Mouse (Mus musculus) liver, embryonic 14.5 days (tissue): ENCODE data around the gene Tcfl5. TPM values are rescaled to one million over a fixed set of nuclear protein-coding genes. Genes with fewer than 3 reads are reported as not detected.

Experiments used
- ATAC-seq: fragments of 200-750 bp; cut with Nextera tagmentation; 2 replicates; pipeline ENCODE4 v1.8.0; 2017; ENCODE audit warnings: moderate number of reproducible peaks, mild to moderate bottlenecking, moderate library complexity; ENCODE audit not compliant: insufficient read depth
- DNase-seq, 3 experiments: peaks; one replicate each; pipeline ENCODE4 v3.0.0-alpha.2; 2012 to 2013; ENCODE audit warnings: low read depth in 3 of 3, low spot score in 3 of 3
- H3K27ac ChIP-seq: fragments of 300-500 bp; sonication (generic); 2 replicates; pipeline ENCODE4 v1.5.1; 2014; ENCODE audit warnings: moderate library complexity, mild to moderate bottlenecking, control low read depth, inconsistent platforms
- H3K27me3 ChIP-seq: fragments of 300-500 bp; sonication (generic); 2 replicates; pipeline ENCODE4 v1.6.1; 2014; ENCODE audit warnings: mild to moderate bottlenecking, low read length, moderate library complexity; ENCODE audit not compliant: control insufficient read depth, insufficient read depth
- H3K36me3 ChIP-seq: fragments of 300-500 bp; sonication (generic); replicated peaks from 2 replicates; pipeline ENCODE4 v1.6.1; 2014; ENCODE audit warnings: low read depth; ENCODE audit not compliant: control insufficient read depth, insufficient read depth
- H3K4me1 ChIP-seq, 2 experiments: fragments of 200-500 bp in 1 of 2; fragments of 300-500 bp in 1 of 2; sonication (generic) in 1 of 2; replicated peaks; 2 replicates each; pipeline ENCODE4 v1.6.1; 2012 to 2014; ENCODE audit warnings: antibody characterized with exemption in 1 of 2, inconsistent platforms in 1 of 2, low read length in 1 of 2; ENCODE audit not compliant: control insufficient read depth in 2 of 2, insufficient read depth in 2 of 2
- H3K4me2 ChIP-seq: fragments of 300-500 bp; sonication (generic); 2 replicates; pipeline ENCODE4 v1.6.1; 2014; ENCODE audit warnings: low read depth, mild to moderate bottlenecking, control low read depth, moderate library complexity
- H3K4me3 ChIP-seq, 2 experiments: fragments of 200-500 bp in 1 of 2; fragments of 300-500 bp in 1 of 2; sonication (generic) in 1 of 2; 2 replicates each; pipeline ENCODE4 v1.5.1; 2012 to 2014; ENCODE audit warnings: low read depth in 2 of 2, low read length in 2 of 2, mild to moderate bottlenecking in 2 of 2, control low read depth in 1 of 2, inconsistent platforms in 1 of 2, moderate library complexity in 1 of 2; ENCODE audit not compliant: insufficient read depth in 1 of 2
- H3K9ac ChIP-seq: fragments of 300-500 bp; sonication (generic); replicated peaks from 2 replicates; pipeline ENCODE4 v1.6.1; 2014; ENCODE audit warnings: mild to moderate bottlenecking, control low read depth, moderate library complexity
- H3K9me3 ChIP-seq: fragments of 300-500 bp; sonication (generic); 2 replicates; pipeline ENCODE4 v1.6.1; 2016; ENCODE audit warnings: low read length, mixed read lengths; ENCODE audit not compliant: control insufficient read depth
- CTCF ChIP-seq: IDR thresholded peaks from 2 replicates; pipeline ENCODE4 v1.5.1; 2016; ENCODE audit warnings: antibody characterized with exemption, low read depth, control low read depth
- EP300 ChIP-seq: IDR thresholded peaks from 2 replicates; pipeline ENCODE4 v1.6.1; 2016; ENCODE audit warnings: antibody characterized with exemption, low read depth
- WGBS: fragments of 180-500 bp; shearing (Covaris S2); extraction: QIAGEN DNeasy Blood & Tissue Kit; methylation state at CpG from one replicate; pipeline ENCODE4 v1.1.7; 2014; ENCODE audit not compliant: insufficient replicate concordance; 5-methylcytosine and 5-hydroxymethylcytosine counted together
- polyA plus RNA-seq, 2 experiments: library from polyadenylated mRNA; depleted of rRNA in 1 of 2; stranded (reverse) in 1 of 2; unstranded in 1 of 2; fragments of >200 nt; fragmentation: Nextera tagmentation in 1 of 2; extraction: Ambion mirVana in 1 of 2; gene quantifications; 2 replicates each; pipeline versions ENCODE4 v1.2.1 to v1.2.3; 2012 to 2014

The Tcfl5 gene
- polyA plus RNA-seq, 2 experiments = 0.23 TPM; not detected in 1

GRCm38 (mm10) chr2:180643626-180644025, 1.1 kb upstream of the Tcfl5 start:
- Histone ChIP-seq H3K4me2 (no peak overlapping the region), H3K36me3 (no peaks in the 10 kb centered on the region), H3K9me3 (peaks cover 9% of the 10 kb centered on the region), H3K4me1 (no peaks in the 10 kb centered on the region), H3K9ac (no peak overlapping the region), H3K27ac (no peak overlapping the region), H3K27me3 (peaks cover 36% of the 10 kb centered on the region), H3K4me3 (no peak overlapping the region)
- ATAC-seq = no peak
- TF ChIP-seq EP300 (no peak), CTCF (no peak)
- no peak for DNase-seq

- H3K27me3 ChIP-seq = peaks cover 38% of the 10 kb centered on the region
- DNase-seq = no peak
- peak overlapping the region; percentile 18; the same call in 1 of the 2 replicates for H3K4me2 ChIP-seq
- H3K27ac ChIP-seq = no peak overlapping the region
- peak overlapping the region in 1 of 2 experiments; percentile 11; a peak in 1 of 4 replicates for H3K4me3 ChIP-seq
- H3K4me1 ChIP-seq = no peaks in the 10 kb centered on the region
- no peak for ATAC-seq
- 4% methylated on average over 93 of the region's 112 CpGs for WGBS
- H3K36me3 ChIP-seq = no peaks in the 10 kb centered on the region
- H3K9me3 ChIP-seq = peaks cover 9% of the 10 kb centered on the region
- TF ChIP-seq CTCF (no peak), EP300 (no peak)
- H3K9ac ChIP-seq = no peak overlapping the region
Observed at GRCm38 (mm10) chr2:180641576-180642554, 643 bp downstream of the Tcfl5 start.

- H3K4me3 ChIP-seq = no peak overlapping the region
- no peak for TF ChIP-seq CTCF
- no peak for TF ChIP-seq EP300
- DNase-seq (no peak), ATAC-seq (no peak)
- H3K27me3 ChIP-seq = no peaks in the 10 kb centered on the region
- no peaks in the 10 kb centered on the region for H3K36me3 ChIP-seq
- WGBS = 49% methylated on average over 2 of the region's 2 CpGs
- H3K4me2 ChIP-seq = no peak overlapping the region
- peaks cover 0 to 15% of the 10 kb centered on the region in 2 experiments; a peak in 2 of 4 replicates for H3K4me1 ChIP-seq
- no peak overlapping the region for H3K9ac ChIP-seq
- H3K9me3 ChIP-seq = no peaks in the 10 kb centered on the region
- no peak overlapping the region for H3K27ac ChIP-seq
Observed at GRCm38 (mm10) chr2:180611882-180612281, 30.6 kb downstream of the Tcfl5 start.

GRCm38 (mm10) chr2:180610283-180610682, 32.2 kb downstream of the Tcfl5 start:
- Histone ChIP-seq H3K9ac (no peak overlapping the region), H3K27me3 (no peaks in the 10 kb centered on the region), H3K9me3 (no peaks in the 10 kb centered on the region), H3K4me3 (no peak overlapping the region), H3K27ac (no peak overlapping the region), H3K36me3 (no peaks in the 10 kb centered on the region), H3K4me1 (peaks cover 0 to 15% of the 10 kb centered on the region in 2 experiments; a peak in 2 of 4 replicates), H3K4me2 (no peak overlapping the region)
- TF ChIP-seq EP300 = no peak
- ATAC-seq = peak; percentile 73
- 49% methylated on average over 4 of the region's 4 CpGs for WGBS
- DNase-seq = peak; percentile 6 to 36 (median 19)

GRCm38 (mm10) chr2:180604781-180605180, 37.7 kb downstream of the Tcfl5 start:
- ATAC-seq (no peak), DNase-seq (no peak)
- Histone ChIP-seq H3K4me2 (no peak overlapping the region), H3K27ac (no peak overlapping the region), H3K4me1 (peaks cover 0 to 4% of the 10 kb centered on the region in 2 experiments; a peak in 2 of 4 replicates), H3K36me3 (no peaks in the 10 kb centered on the region), H3K9ac (no peak overlapping the region), H3K9me3 (no peaks in the 10 kb centered on the region), H3K4me3 (no peak overlapping the region), H3K27me3 (no peaks in the 10 kb centered on the region)
- TF ChIP-seq CTCF = no peak
- TF ChIP-seq EP300 = no peak
- WGBS = 51% methylated on average over 6 of the region's 6 CpGs
